In the genomic region with DNA sequence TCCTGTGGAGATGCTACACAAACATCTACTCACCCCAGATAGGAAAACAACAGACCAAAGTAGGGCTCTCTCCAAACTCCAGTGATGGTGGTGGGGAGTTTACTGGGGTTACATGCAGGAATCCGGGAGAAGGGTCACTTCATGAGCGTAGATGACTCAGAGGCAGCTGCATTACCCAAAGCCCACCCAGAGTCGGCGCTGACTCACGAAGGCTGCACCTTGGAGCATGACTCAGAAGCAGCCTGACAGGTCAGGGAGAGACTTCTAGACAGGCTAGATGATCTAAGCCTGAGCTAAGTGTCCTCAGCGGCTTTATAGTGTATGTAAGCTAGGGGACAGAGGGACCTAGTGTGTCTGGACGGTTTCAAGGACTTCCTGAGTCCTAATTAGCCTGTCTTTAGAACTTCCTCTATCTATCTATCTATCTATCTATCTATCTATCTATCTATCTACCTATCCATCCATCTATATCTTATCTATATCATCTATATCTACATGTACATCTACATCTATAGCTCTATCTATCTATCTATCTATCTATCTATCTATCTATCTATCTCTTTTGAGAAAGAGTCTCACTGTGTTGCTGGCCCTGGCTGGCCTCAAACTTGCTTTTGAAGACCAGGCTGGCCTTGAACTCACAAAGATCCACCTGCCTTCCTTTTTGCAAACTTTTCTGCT, we compare ENCODE assay signal across 18 mouse cellular contexts. TPM values are rescaled to one million over a fixed set of nuclear protein-coding genes. Genes with fewer than 3 reads are reported as not detected.
DNase-seq lines count a peak whose midpoint lies in the region; ATAC-seq and TF ChIP-seq lines count a peak whose summit lies in the region.
"Had no signal": no experiment of that assay in that cellular context is flagged by ENCODE, and none has a peak within 500 bp of the region (broad histone marks: within the 10 kb centered on the region; RNA-seq: fewer than 3 reads in every experiment).

No protein-coding gene starts in this region.

- no peak for DNase-seq in heart, embryonic 10.5 days (ENCODE audit: low spot score)
- DNase-seq in heart, postnatal 14 days = no peak
- DNase-seq in NIH3T3 (ENCODE audit: low read depth) = peak; percentile 66
- peak; percentile 50 for DNase-seq in brain, adult 2 months (ENCODE audit: low read depth, low spot score)
- no peak for DNase-seq in forebrain, postnatal 0 days
- no peak for DNase-seq in left cerebral cortex, adult 2 months (ENCODE audit: extremely low spot score in 1 of 2, low spot score in 2 of 2)
- DNase-seq: cerebellum, adult 2 months; gastrocnemius, adult 2 months; heart, adult 2 months; layer of hippocampus, postnatal 36 days; left cerebral cortex, postnatal 4 days; lung, adult 2 months; lung, postnatal 4 days had no signal

- no peaks in the 10 kb centered on the region for H3K27me3 ChIP-seq in heart, embryonic 10.5 days (ENCODE audit: insufficient read depth, poor library complexity, severe bottlenecking)
- H3K27me3 ChIP-seq in forebrain, postnatal 0 days (ENCODE audit: insufficient read depth, low read length) = no peaks in the 10 kb centered on the region
- H3K27me3 ChIP-seq in intestine, embryonic 16.5 days (replicated peaks; ENCODE audit: control insufficient read depth, insufficient read depth, low read length) = no peaks in the 10 kb centered on the region
- H3K27me3 ChIP-seq: embryonic facial prominence, embryonic 13.5 days; midbrain, embryonic 13.5 days; stomach, embryonic 15.5 days had no signal

- no peak overlapping the region for H3K9ac ChIP-seq in forebrain, postnatal 0 days
- no peak overlapping the region for H3K9ac ChIP-seq in intestine, embryonic 16.5 days (ENCODE audit: low read depth, low read length)
- H3K9ac ChIP-seq: embryonic facial prominence, embryonic 13.5 days; midbrain, embryonic 13.5 days; stomach, embryonic 15.5 days had no signal

- no peak for TF ChIP-seq CTCF in forebrain, postnatal 0 days (IDR thresholded peaks at IDR 0.05; ENCODE audit: low read depth)
- TF ChIP-seq CTCF in left cerebral cortex, adult 2 months (IDR thresholded peaks at IDR 0.05) = no peak

- ATAC-seq in forebrain, postnatal 0 days = no peak
- ATAC-seq in intestine, embryonic 16.5 days = no peak
- ATAC-seq: midbrain, embryonic 13.5 days had no signal

- intact Hi-C loops in heart, postnatal 14 days (cut with DNase I) = no loop called here
- intact Hi-C loops in left cerebral cortex, adult 2 months (cut with DNase I) = loop anchor here (10.0 kb wide), 1 partner anchor 245 kb away; no protein-coding TSS in a partner anchor

- no peak overlapping the region for H3K4me3 ChIP-seq in heart, embryonic 10.5 days
- H3K4me3 ChIP-seq in forebrain, postnatal 0 days (ENCODE audit: low read depth, low read length) = no peak overlapping the region
- H3K4me3 ChIP-seq in left cerebral cortex, adult 2 months = no peak overlapping the region
- H3K4me3 ChIP-seq in intestine, embryonic 16.5 days (ENCODE audit: low read length) = no peak overlapping the region
- H3K4me3 ChIP-seq: embryonic facial prominence, embryonic 13.5 days; gastrocnemius, adult 2 months; heart, adult 2 months; midbrain, embryonic 13.5 days; stomach, embryonic 15.5 days had no signal

- H3K4me1 ChIP-seq in heart, embryonic 10.5 days = peaks cover 42% of the 10 kb centered on the region
- no peaks in the 10 kb centered on the region for H3K4me1 ChIP-seq in forebrain, postnatal 0 days (ENCODE audit: insufficient read depth)
- no peaks in the 10 kb centered on the region for H3K4me1 ChIP-seq in intestine, embryonic 16.5 days (ENCODE audit: control insufficient read depth, insufficient read depth, low read length)
- H3K4me1 ChIP-seq: midbrain, embryonic 13.5 days; stomach, embryonic 15.5 days had no signal

- H3K36me3 ChIP-seq in heart, embryonic 10.5 days = no peaks in the 10 kb centered on the region
- no peaks in the 10 kb centered on the region for H3K36me3 ChIP-seq in forebrain, postnatal 0 days (ENCODE audit: insufficient read depth)
- no peaks in the 10 kb centered on the region for H3K36me3 ChIP-seq in intestine, embryonic 16.5 days (ENCODE audit: control insufficient read depth, insufficient read depth, low read length)
- H3K36me3 ChIP-seq: embryonic facial prominence, embryonic 13.5 days; midbrain, embryonic 13.5 days; stomach, embryonic 15.5 days had no signal

- 75% methylated on average over 7 of the region's 7 CpGs for WGBS in heart, embryonic 10.5 days
- 91% methylated on average over 7 of the region's 7 CpGs for WGBS in forebrain, postnatal 0 days
- WGBS in intestine, embryonic 16.5 days = 82% methylated on average over 7 of the region's 7 CpGs

- H3K9me3 ChIP-seq in heart, embryonic 10.5 days = no peaks in the 10 kb centered on the region
- H3K9me3 ChIP-seq in forebrain, postnatal 0 days (ENCODE audit: low read length) = no peaks in the 10 kb centered on the region
- no peaks in the 10 kb centered on the region for H3K9me3 ChIP-seq in intestine, embryonic 16.5 days (ENCODE audit: control insufficient read depth, low read length)
- H3K9me3 ChIP-seq: embryonic facial prominence, embryonic 13.5 days; midbrain, embryonic 13.5 days; stomach, embryonic 15.5 days had no signal

- H3K27ac ChIP-seq in heart, embryonic 10.5 days = 0 out of 2 replicates have a peak overlapping the region, but pooled peaks have one; percentile 86
- no peak overlapping the region for H3K27ac ChIP-seq in forebrain, postnatal 0 days (ENCODE audit: low read depth, low read length)
- no peak overlapping the region for H3K27ac ChIP-seq in left cerebral cortex, adult 2 months
- H3K27ac ChIP-seq in intestine, embryonic 16.5 days (ENCODE audit: low read length) = no peak overlapping the region
- H3K27ac ChIP-seq: embryonic facial prominence, embryonic 13.5 days; heart, adult 2 months; midbrain, embryonic 13.5 days; stomach, embryonic 15.5 days had no signal

- no peak overlapping the region for H3K4me2 ChIP-seq in forebrain, postnatal 0 days (ENCODE audit: low read depth)
- no peak overlapping the region for H3K4me2 ChIP-seq in intestine, embryonic 16.5 days (ENCODE audit: low read depth, low read length)
- H3K4me2 ChIP-seq: embryonic facial prominence, embryonic 13.5 days; liver, embryonic 11.5 days; midbrain, embryonic 13.5 days; stomach, embryonic 15.5 days had no signal

RNA-seq across cellular contexts. Expression of gene Ube2f, which starts 30.3 kb away (rescaled TPM):
- 76.9 and 82.8 TPM in 2 replicates for polyA plus RNA-seq in heart, embryonic 10.5 days (2016; fragmentation: Nextera tagmentation; extraction: Ambion mirVana)
- total RNA-seq in heart, postnatal 14 days (2021) = 10 to 100 TPM; 50.2 to 56.7 TPM
- 38.1 and 38.7 TPM in 2 replicates for total RNA-seq in forebrain, postnatal 0 days (2014; rRNA removed)
- polyA plus RNA-seq in forebrain, postnatal 0 days (2015; fragmentation: Nextera tagmentation; extraction: Ambion mirVana) = 44.1 and 45.3 TPM in 2 replicates
- total RNA-seq in left cerebral cortex, adult 2 months (2021) = 10 to 100 TPM; 54.0 to 55.3 TPM
- polyA plus RNA-seq in intestine, embryonic 16.5 days (2015; fragmentation: Nextera tagmentation; extraction: Ambion mirVana) = 58.5 and 68.8 TPM in 2 replicates

RNA-seq across cellular contexts. Expression of gene Ramp1, which starts 40.2 kb away (rescaled TPM):
- 16.8 and 24.9 TPM in 2 replicates for polyA plus RNA-seq in heart, embryonic 10.5 days (2016; fragmentation: Nextera tagmentation; extraction: Ambion mirVana)
- 10 to 100 TPM; 10.5 to 13.6 TPM for total RNA-seq in heart, postnatal 14 days (2021)
- 14.4 and 16.8 TPM in 2 replicates for total RNA-seq in forebrain, postnatal 0 days (2014; rRNA removed)
- polyA plus RNA-seq in forebrain, postnatal 0 days (2015; fragmentation: Nextera tagmentation; extraction: Ambion mirVana) = 21.3 and 23.2 TPM in 2 replicates
- total RNA-seq in left cerebral cortex, adult 2 months (2021) = 10 to 100 TPM; 52.6 to 53.0 TPM
- 11.4 and 11.9 TPM in 2 replicates for polyA plus RNA-seq in intestine, embryonic 16.5 days (2015; fragmentation: Nextera tagmentation; extraction: Ambion mirVana)

Comparison
In these comparisons a context has a peak if more than half of its experiments do, and no peak if none do; other contexts are left out.
1. DNase-seq: peak in NIH3T3 (single experiment) and brain, adult 2 months (single experiment); none in heart, embryonic 10.5 days (single experiment), heart, postnatal 14 days (0 of 2), forebrain, postnatal 0 days (single experiment) and left cerebral cortex, adult 2 months (0 of 2).